Mouse (Mus musculus) G1E (cell line): Measurements from ENCODE around the gene Amdhd2.

ENCODE experiments used
- CTCF ChIP-seq: IDR thresholded peaks from 2 replicates; pipeline ENCODE4 v1.5.1; 2012; ENCODE audit warnings: low read depth, low read length, inconsistent platforms, mixed read lengths
- GATA1 ChIP-seq: IDR thresholded peaks from 2 replicates; pipeline ENCODE4 v1.6.1; 2012; ENCODE audit warnings: borderline replicate concordance, low read length, inconsistent platforms, mixed read lengths
- GATA2 ChIP-seq: IDR thresholded peaks from 2 replicates; pipeline ENCODE4 v1.6.1; 2012; ENCODE audit warnings: low read depth, low read length, inconsistent platforms, borderline replicate concordance
- POLR2AphosphoS5 ChIP-seq: IDR thresholded peaks from 2 replicates; pipeline ENCODE4 v1.6.1; 2012; ENCODE audit warnings: low read depth, low read length, inconsistent platforms; ENCODE audit not compliant: insufficient replicate concordance

GRCm38 (mm10) chr17:24108896-24109295 is 54.7 kb downstream of the Amdhd2 start:
- TF ChIP-seq GATA1 (no peak), CTCF (no peak), GATA2 (no peak), POLR2AphosphoS5 (no peak)
